Comparison of ENCODE assay signal across 9 mouse cellular contexts in the genomic region with DNA sequence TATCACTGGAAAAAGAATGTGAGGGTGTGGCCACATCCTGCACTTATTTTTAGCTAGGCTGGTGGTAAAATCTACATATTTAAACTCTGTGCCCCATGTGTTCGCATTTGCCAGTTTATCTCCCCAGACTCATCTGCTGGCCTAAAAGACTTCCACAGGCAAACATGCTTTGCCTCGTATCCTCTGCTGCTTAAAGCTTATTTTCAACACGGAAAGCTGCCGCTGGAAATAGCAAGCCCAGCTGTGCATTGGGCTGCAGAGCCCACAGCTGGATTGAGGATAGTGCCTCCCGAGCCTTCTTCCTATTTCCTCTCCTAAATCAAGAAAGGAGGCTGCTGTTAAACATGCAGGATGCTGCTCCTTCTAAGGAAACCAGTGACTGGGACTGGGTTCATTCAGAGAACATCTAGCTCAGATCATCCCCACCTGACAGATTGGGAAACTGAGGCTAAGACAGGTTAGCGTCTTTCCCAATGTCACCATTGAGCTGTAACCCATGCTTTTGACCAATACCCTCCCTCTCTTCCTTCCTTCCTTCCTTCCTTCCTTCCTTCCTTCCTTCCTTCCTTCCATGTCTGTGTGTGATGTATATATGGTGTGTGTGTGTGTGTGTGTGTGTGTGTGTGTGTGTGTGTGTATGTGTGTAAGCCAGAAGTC. TPM values are rescaled to one million over a fixed set of nuclear protein-coding genes. Genes with fewer than 3 reads are reported as not detected.
A peak's percentile ranks its signal among the peaks of the same experiment; 100 is the strongest.
DNase-seq lines count a peak whose midpoint lies in the region; ATAC-seq and TF ChIP-seq lines count a peak whose summit lies in the region.
"Had no signal": no experiment of that assay in that cellular context is flagged by ENCODE, and none has a peak within 500 bp of the region (broad histone marks: within the 10 kb centered on the region; RNA-seq: fewer than 3 reads in every experiment).

No protein-coding gene starts in this region.

- peaks cover 34% of the 10 kb centered on the region for H3K36me3 ChIP-seq in heart, embryonic 10.5 days
- H3K36me3 ChIP-seq in testis, adult 2 months (ENCODE audit: control insufficient read depth, insufficient read depth, low read length): no peaks in the 10 kb centered on the region
- no peaks in the 10 kb centered on the region for H3K36me3 ChIP-seq in intestine, postnatal 0 days (ENCODE audit: control insufficient read depth, insufficient read depth)
- no peaks in the 10 kb centered on the region for H3K36me3 ChIP-seq in stomach, postnatal 0 days (ENCODE audit: control insufficient read depth, insufficient read depth, low read length)

- H3K27me3 ChIP-seq in heart, embryonic 10.5 days (ENCODE audit: insufficient read depth, poor library complexity, severe bottlenecking): no peaks in the 10 kb centered on the region
- H3K27me3 ChIP-seq in testis, adult 2 months (ENCODE audit: control insufficient read depth, insufficient read depth, low read length): no peaks in the 10 kb centered on the region
- no peaks in the 10 kb centered on the region for H3K27me3 ChIP-seq in intestine, postnatal 0 days (replicated peaks; ENCODE audit: control insufficient read depth, insufficient read depth, low read length)
- H3K27me3 ChIP-seq in stomach, postnatal 0 days (ENCODE audit: control insufficient read depth, insufficient read depth, low read length): no peaks in the 10 kb centered on the region

- TF ChIP-seq POLR2A in testis, adult 2 months (IDR thresholded peaks at IDR 0.05; ENCODE audit: control insufficient read depth, low read depth, low read length): no peak

- peak overlapping the region; percentile 63 for H3K4me3 ChIP-seq in heart, embryonic 10.5 days
- H3K4me3 ChIP-seq in testis, adult 2 months (ENCODE audit: control insufficient read depth, low read depth, low read length): no peak overlapping the region
- 0 out of 2 replicates have a peak overlapping the region, but pooled peaks have one; percentile 53 for H3K4me3 ChIP-seq in intestine, postnatal 0 days (ENCODE audit: low read depth, low read length)
- H3K4me3 ChIP-seq in stomach, postnatal 0 days (ENCODE audit: low read depth, low read length): peak overlapping the region; percentile 55

- H3K27ac ChIP-seq in heart, embryonic 10.5 days: peak overlapping the region; percentile 97
- H3K27ac ChIP-seq in testis, adult 2 months (ENCODE audit: control insufficient read depth, insufficient read depth, low read depth, low read length): peak overlapping the region; percentile 52; the same call in 1 of the 2 replicates
- no peak overlapping the region for H3K27ac ChIP-seq in intestine, postnatal 0 days (ENCODE audit: low read depth, low read length)
- H3K27ac ChIP-seq in stomach, postnatal 0 days (replicated peaks): peak overlapping the region; percentile 94
- H3K27ac ChIP-seq: macrophage had no signal

- DNase-seq in heart, embryonic 10.5 days (ENCODE audit: low spot score): no peak
- DNase-seq in heart, adult 8-10 months (ENCODE audit: low spot score): no peak
- DNase-seq in testis, postnatal 14 days (ENCODE audit: low spot score): no peak
- no peak for DNase-seq in stomach, postnatal 0 days (ENCODE audit: low spot score)
- no peak for DNase-seq in embryo, embryonic 10.5 days (ENCODE audit: low spot score)
- no peak for DNase-seq in adrenal gland, postnatal 10 days

- H3K4me1 ChIP-seq in heart, embryonic 10.5 days: peaks cover 73% of the 10 kb centered on the region
- H3K4me1 ChIP-seq in testis, adult 2 months (ENCODE audit: control insufficient read depth, insufficient read depth, low read length): peaks cover 5% of the 10 kb centered on the region
- no peaks in the 10 kb centered on the region for H3K4me1 ChIP-seq in intestine, postnatal 0 days (replicated peaks; ENCODE audit: control insufficient read depth, insufficient read depth, low read length)
- H3K4me1 ChIP-seq in stomach, postnatal 0 days (replicated peaks; ENCODE audit: control insufficient read depth, insufficient read depth): 0 out of 2 replicates have a peak, but pooled peaks cover 2% of the 10 kb centered on the region

- no peak for TF ChIP-seq EP300 in stomach, postnatal 0 days (optimal IDR thresholded peaks at IDR 0.05)

- H3K9ac ChIP-seq in intestine, postnatal 0 days (ENCODE audit: low read depth, low read length): no peak overlapping the region
- H3K9ac ChIP-seq in stomach, postnatal 0 days (ENCODE audit: low read length): no peak overlapping the region

- no peak for ATAC-seq in intestine, postnatal 0 days
- ATAC-seq in stomach, postnatal 0 days (ENCODE audit: low FRiP score, low TSS enrichment): no peak

- H3K4me2 ChIP-seq in intestine, postnatal 0 days (replicated peaks; ENCODE audit: low read depth): peak overlapping the region; percentile 55
- peak overlapping the region; percentile 61 for H3K4me2 ChIP-seq in stomach, postnatal 0 days (replicated peaks; ENCODE audit: low read depth)

- no peaks in the 10 kb centered on the region for H3K9me3 ChIP-seq in heart, embryonic 10.5 days
- H3K9me3 ChIP-seq in intestine, postnatal 0 days (ENCODE audit: control insufficient read depth): no peaks in the 10 kb centered on the region
- H3K9me3 ChIP-seq in stomach, postnatal 0 days (ENCODE audit: control insufficient read depth, low read length): no peaks in the 10 kb centered on the region

- WGBS in heart, embryonic 10.5 days: 53% methylated on average over 6 of the region's 6 CpGs
- WGBS in intestine, postnatal 0 days: 69% methylated on average over 6 of the region's 6 CpGs
- WGBS in stomach, postnatal 0 days: 44% methylated on average over 6 of the region's 6 CpGs

- TF ChIP-seq CTCF in testis, adult 2 months (IDR thresholded peaks at IDR 0.05; ENCODE audit: control insufficient read depth, insufficient read depth, insufficient replicate concordance, low read depth, low read length): no peak
- no peak for TF ChIP-seq CTCF in intestine, postnatal 0 days (IDR thresholded peaks at IDR 0.05; ENCODE audit: low read depth)
- no peak for TF ChIP-seq CTCF in stomach, postnatal 0 days (IDR thresholded peaks at IDR 0.05; ENCODE audit: low read depth)

RNA-seq across cellular contexts. Expression of gene Sparc, which starts 6.2 kb away (rescaled TPM):
- 995 and 1,097 TPM in 2 replicates for polyA plus RNA-seq in heart, embryonic 10.5 days (2016; fragmentation: Nextera tagmentation; extraction: Ambion mirVana)
- 100 to 1,000 TPM; 202 to 357 (median 299) TPM for total RNA-seq in heart, adult 8-10 months (2022)
- polyA plus RNA-seq in testis, adult 2 months (2012; rRNA removed): 374 and 406 TPM in 2 replicates
- 931 and 943 TPM in 2 replicates for polyA plus RNA-seq in intestine, postnatal 0 days (2015; fragmentation: Nextera tagmentation; extraction: Ambion mirVana)
- polyA plus RNA-seq in stomach, postnatal 0 days (2015; fragmentation: Nextera tagmentation; extraction: Ambion mirVana): 1,616 and 1,849 TPM in 2 replicates
- 1,000 to 10,000 TPM; 2,122 to 2,491 TPM for total RNA-seq in adrenal gland, postnatal 10 days (2021)

RNA-seq across cellular contexts. Expression of gene Atox1, which starts 44.3 kb away (rescaled TPM):
- 269 and 273 TPM in 2 replicates for polyA plus RNA-seq in heart, embryonic 10.5 days (2016; fragmentation: Nextera tagmentation; extraction: Ambion mirVana)
- 100 to 1,000 TPM in 3 of 4 experiments, 10 to 100 TPM in 1; 94.6 to 115 (median 104) TPM for total RNA-seq in heart, adult 8-10 months (2022)
- 142 and 164 TPM in 2 replicates for polyA plus RNA-seq in testis, adult 2 months (2012; rRNA removed)
- 637 and 641 TPM in 2 replicates for polyA plus RNA-seq in intestine, postnatal 0 days (2015; fragmentation: Nextera tagmentation; extraction: Ambion mirVana)
- polyA plus RNA-seq in stomach, postnatal 0 days (2015; fragmentation: Nextera tagmentation; extraction: Ambion mirVana): 508 and 530 TPM in 2 replicates
- total RNA-seq in adrenal gland, postnatal 10 days (2021): 100 to 1,000 TPM; 271 to 292 TPM

RNA-seq across cellular contexts. Expression of gene G3bp1, which starts 52.7 kb away (rescaled TPM):
- polyA plus RNA-seq in heart, embryonic 10.5 days (2016; fragmentation: Nextera tagmentation; extraction: Ambion mirVana): 164 and 188 TPM in 2 replicates
- total RNA-seq in heart, adult 8-10 months (2022): 10 to 100 TPM; 39.4 to 45.2 (median 42.4) TPM
- polyA plus RNA-seq in testis, adult 2 months (2012; rRNA removed): 10.0 and 10.7 TPM in 2 replicates
- polyA plus RNA-seq in intestine, postnatal 0 days (2015; fragmentation: Nextera tagmentation; extraction: Ambion mirVana): 41.0 and 43.6 TPM in 2 replicates
- polyA plus RNA-seq in stomach, postnatal 0 days (2015; fragmentation: Nextera tagmentation; extraction: Ambion mirVana): 59.5 and 59.8 TPM in 2 replicates
- total RNA-seq in adrenal gland, postnatal 10 days (2021): 10 to 100 TPM; 55.5 to 60.0 TPM
